ENCODE assay signal across 7 mouse cellular contexts in the genomic region with DNA sequence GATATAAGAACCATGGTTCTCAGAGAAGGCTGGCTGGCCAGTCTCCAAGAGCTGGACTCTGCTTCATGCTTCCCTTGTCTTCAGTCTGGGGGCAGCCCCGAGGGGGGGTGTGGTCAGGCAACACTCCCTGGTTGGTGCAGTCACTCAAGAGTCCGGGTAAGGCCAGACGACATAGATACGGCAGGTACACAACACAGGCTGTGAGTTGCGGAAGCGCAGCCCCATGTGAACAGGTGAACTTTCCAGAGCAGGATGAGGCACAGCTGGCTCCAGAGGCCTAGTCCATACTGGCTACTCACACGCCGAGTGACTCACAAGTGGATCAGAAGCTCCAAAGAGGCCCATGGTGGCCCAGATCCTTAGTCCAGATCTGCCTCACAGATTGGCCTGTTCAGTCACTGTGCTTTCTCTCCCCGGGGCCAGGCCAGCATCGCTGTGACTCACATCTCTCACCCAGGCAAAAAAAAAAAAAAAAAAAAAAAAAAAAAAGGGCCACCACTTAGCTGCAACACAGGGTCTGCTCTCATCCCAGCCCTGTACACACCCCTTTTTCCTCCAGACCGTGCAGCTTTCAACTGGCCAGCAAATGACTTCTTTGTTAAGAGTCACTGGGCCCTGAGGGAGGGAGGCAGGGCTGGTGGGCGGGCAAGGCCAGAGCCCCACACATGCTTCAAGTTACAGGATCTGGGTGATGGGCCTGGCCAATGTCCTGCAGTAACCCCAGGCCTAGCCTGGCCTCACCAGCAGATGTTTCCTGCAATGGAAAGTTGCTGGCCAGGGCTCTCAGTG. TPM values are rescaled to one million over a fixed set of nuclear protein-coding genes. Genes with fewer than 3 reads are reported as not detected.
DNase-seq lines count a peak whose midpoint lies in the region; ATAC-seq and TF ChIP-seq lines count a peak whose summit lies in the region.

No protein-coding gene starts in this region.

- no peak overlapping the region for H3ac ChIP-seq in C2C12 (ENCODE audit: control insufficient read depth, insufficient read length, low read depth)

- DNase-seq in adipocyte (ENCODE audit: low spot score) = peak; percentile 98
- peak; percentile 83 for DNase-seq in embryonic facial prominence, embryonic 14.5 days (ENCODE audit: low spot score)
- DNase-seq in lung, postnatal 0 days (ENCODE audit: low spot score) = peak; percentile 95
- peak; percentile 89 for DNase-seq in stomach, postnatal 0 days (ENCODE audit: low spot score)

- WGBS in embryonic facial prominence, embryonic 14.5 days = 34% methylated on average over 11 of the region's 12 CpGs
- WGBS in heart, embryonic 14.5 days = 51% methylated on average over 12 of the region's 12 CpGs
- 50% methylated on average over 12 of the region's 12 CpGs for WGBS in kidney, embryonic 15.5 days
- 39% methylated on average over 11 of the region's 12 CpGs for WGBS in lung, postnatal 0 days
- whole genome bisulfite sequencing in stomach, postnatal 0 days = 46% methylated on average over 12 of the region's 12 CpGs

- peak overlapping the region; percentile 72 for H3K27ac ChIP-seq in embryonic facial prominence, embryonic 14.5 days (replicated peaks; ENCODE audit: low read depth, low read length)
- H3K27ac ChIP-seq in heart, embryonic 14.5 days (replicated peaks in 1 of 2; ENCODE audit: control insufficient read depth in 1 of 2, insufficient read depth in 1 of 2, low read depth in 2 of 2, low read length in 2 of 2) = peak overlapping the region; percentile 34 to 52
- H3K27ac ChIP-seq in kidney, embryonic 15.5 days = peak overlapping the region; percentile 85
- peak overlapping the region; percentile 69 for H3K27ac ChIP-seq in lung, postnatal 0 days (ENCODE audit: low read length)
- peak overlapping the region; percentile 86 for H3K27ac ChIP-seq in stomach, postnatal 0 days (replicated peaks)

- H3K27me3 ChIP-seq in C2C12 (ENCODE audit: control insufficient read depth, insufficient read depth, insufficient read length) = no peaks in the 10 kb centered on the region
- H3K27me3 ChIP-seq in embryonic facial prominence, embryonic 14.5 days (replicated peaks; ENCODE audit: control insufficient read depth, insufficient read depth, low read length) = no peaks in the 10 kb centered on the region
- no peaks in the 10 kb centered on the region for H3K27me3 ChIP-seq in heart, embryonic 14.5 days (ENCODE audit: control insufficient read depth, insufficient read depth, low read length)
- H3K27me3 ChIP-seq in kidney, embryonic 15.5 days = no peaks in the 10 kb centered on the region
- no peaks in the 10 kb centered on the region for H3K27me3 ChIP-seq in lung, postnatal 0 days (replicated peaks; ENCODE audit: insufficient read depth, low read length)
- no peaks in the 10 kb centered on the region for H3K27me3 ChIP-seq in stomach, postnatal 0 days (ENCODE audit: control insufficient read depth, insufficient read depth, low read length)

- H3K9ac ChIP-seq in embryonic facial prominence, embryonic 14.5 days (ENCODE audit: low read depth, low read length) = 0 out of 2 replicates have a peak overlapping the region, but pooled peaks have one; percentile 30
- H3K9ac ChIP-seq in heart, embryonic 14.5 days (ENCODE audit: low read length) = no peak overlapping the region
- no peak overlapping the region for H3K9ac ChIP-seq in kidney, embryonic 15.5 days
- H3K9ac ChIP-seq in lung, postnatal 0 days (replicated peaks; ENCODE audit: low read depth) = 0 out of 2 replicates have a peak overlapping the region, but pooled peaks have one; percentile 23
- no peak overlapping the region for H3K9ac ChIP-seq in stomach, postnatal 0 days (ENCODE audit: low read length)

- TF ChIP-seq CTCF in C2C12 (IDR thresholded peaks at IDR 0.05; ENCODE audit: control insufficient read depth, insufficient read depth, insufficient read length) = no peak
- no peak for TF ChIP-seq CTCF in lung, postnatal 0 days (IDR thresholded peaks at IDR 0.05)
- TF ChIP-seq CTCF in stomach, postnatal 0 days (IDR thresholded peaks at IDR 0.05; ENCODE audit: low read depth) = no peak

- H3K36me3 ChIP-seq in C2C12 (ENCODE audit: control insufficient read depth, insufficient read depth) = no peaks in the 10 kb centered on the region
- no peaks in the 10 kb centered on the region for H3K36me3 ChIP-seq in embryonic facial prominence, embryonic 14.5 days (ENCODE audit: control insufficient read depth, insufficient read depth, low read length)
- H3K36me3 ChIP-seq in heart, embryonic 14.5 days (ENCODE audit: control insufficient read depth, insufficient read depth, low read length) = peaks cover 5% of the 10 kb centered on the region; the same call in 1 of the 2 replicates
- peaks cover 13% of the 10 kb centered on the region for H3K36me3 ChIP-seq in kidney, embryonic 15.5 days
- no peaks in the 10 kb centered on the region for H3K36me3 ChIP-seq in lung, postnatal 0 days (ENCODE audit: insufficient read depth, low read length)
- H3K36me3 ChIP-seq in stomach, postnatal 0 days (ENCODE audit: control insufficient read depth, insufficient read depth, low read length) = no peaks in the 10 kb centered on the region

- ATAC-seq in embryonic facial prominence, embryonic 14.5 days (ENCODE audit: low read depth) = peak; percentile 88
- peak; percentile 79 for ATAC-seq in heart, embryonic 14.5 days (ENCODE audit: insufficient number of reproducible peaks, insufficient read depth, low FRiP score, low read depth)
- peak; percentile 87 for ATAC-seq in kidney, embryonic 15.5 days (replicated peaks; ENCODE audit: low FRiP score)
- ATAC-seq in lung, postnatal 0 days = peak; percentile 92
- peak; percentile 82 for ATAC-seq in stomach, postnatal 0 days (ENCODE audit: low FRiP score, low TSS enrichment)

- peak; percentile 61; the same call in 1 of the 2 replicates for TF ChIP-seq EP300 in lung, postnatal 0 days (IDR thresholded peaks at IDR 0.05)
- no peak for TF ChIP-seq EP300 in stomach, postnatal 0 days (optimal IDR thresholded peaks at IDR 0.05)

- peaks cover 12% of the 10 kb centered on the region for H3K4me1 ChIP-seq in embryonic facial prominence, embryonic 14.5 days (ENCODE audit: control insufficient read depth, insufficient read depth, low read length)
- peaks cover 31 to 43% of the 10 kb centered on the region in 2 experiments for H3K4me1 ChIP-seq in heart, embryonic 14.5 days (ENCODE audit: control insufficient read depth in 2 of 2, insufficient read depth in 2 of 2, low read length in 2 of 2)
- peaks cover 66% of the 10 kb centered on the region for H3K4me1 ChIP-seq in kidney, embryonic 15.5 days
- peaks cover 16% of the 10 kb centered on the region; the same call in 1 of the 2 replicates for H3K4me1 ChIP-seq in lung, postnatal 0 days (ENCODE audit: insufficient read depth, low read depth, low read length)
- no peaks in the 10 kb centered on the region; the same call in none of the 2 replicates for H3K4me1 ChIP-seq in stomach, postnatal 0 days (replicated peaks; ENCODE audit: control insufficient read depth, insufficient read depth)

- H3K4me2 ChIP-seq in embryonic facial prominence, embryonic 14.5 days (ENCODE audit: low read depth, low read length) = no peak overlapping the region
- 0 out of 2 replicates have a peak overlapping the region, but pooled peaks have one; percentile 2 for H3K4me2 ChIP-seq in heart, embryonic 14.5 days (ENCODE audit: low read length)
- 0 out of 2 replicates have a peak overlapping the region, but pooled peaks have one; percentile 15 for H3K4me2 ChIP-seq in kidney, embryonic 15.5 days
- H3K4me2 ChIP-seq in lung, postnatal 0 days (replicated peaks; ENCODE audit: low read depth, low read length) = peak overlapping the region; percentile 30; the same call in 1 of the 2 replicates
- H3K4me2 ChIP-seq in stomach, postnatal 0 days (replicated peaks; ENCODE audit: low read depth) = peak overlapping the region; percentile 38

- H3K4me3 ChIP-seq in C2C12 (ENCODE audit: insufficient read depth, poor library complexity, severe bottlenecking) = no peak overlapping the region
- no peak overlapping the region for H3K4me3 ChIP-seq in embryonic facial prominence, embryonic 14.5 days (ENCODE audit: low read depth, low read length)
- H3K4me3 ChIP-seq in heart, embryonic 14.5 days (ENCODE audit: control insufficient read depth in 1 of 2, insufficient read depth in 1 of 2, low read depth in 1 of 2, low read length in 2 of 2) = no peak overlapping the region
- no peak overlapping the region for H3K4me3 ChIP-seq in kidney, embryonic 15.5 days (replicated peaks)
- H3K4me3 ChIP-seq in lung, postnatal 0 days (ENCODE audit: low read depth, low read length) = no peak overlapping the region
- 0 out of 2 replicates have a peak overlapping the region, but pooled peaks have one; percentile 12 for H3K4me3 ChIP-seq in stomach, postnatal 0 days (ENCODE audit: low read depth, low read length)

- H3K79me3 ChIP-seq in C2C12 (ENCODE audit: low read depth) = no peaks in the 10 kb centered on the region

- H3K9me3 ChIP-seq in embryonic facial prominence, embryonic 14.5 days (ENCODE audit: control insufficient read depth, low read length) = no peaks in the 10 kb centered on the region
- no peaks in the 10 kb centered on the region for H3K9me3 ChIP-seq in heart, embryonic 14.5 days (ENCODE audit: control insufficient read depth, low read length)
- no peaks in the 10 kb centered on the region for H3K9me3 ChIP-seq in kidney, embryonic 15.5 days (replicated peaks)
- H3K9me3 ChIP-seq in lung, postnatal 0 days (ENCODE audit: low read length) = no peaks in the 10 kb centered on the region
- no peaks in the 10 kb centered on the region for H3K9me3 ChIP-seq in stomach, postnatal 0 days (ENCODE audit: control insufficient read depth, low read length)

- H3K79me2 ChIP-seq in C2C12 (ENCODE audit: control insufficient read depth, insufficient read depth) = no peaks in the 10 kb centered on the region

TF ChIP-seq in C2C12, 6 proteins besides CTCF, POLR2A, EP300 and RAD21:
- no peak for TF ChIP-seq USF1 (IDR thresholded peaks at IDR 0.05; ENCODE audit: low read depth)
- peak; percentile 20 for TF ChIP-seq MYOD1 (IDR thresholded peaks at IDR 0.05; ENCODE audit: control insufficient read depth, insufficient read length, low read depth)

RNA-seq across cellular contexts. Expression of gene Scn3b, which starts 52.1 kb away (rescaled TPM):
- polyA plus RNA-seq in C2C12 (2012; fragmentation: generic; extraction: Trizol) = not detected
- polyA plus RNA-seq in embryonic facial prominence, embryonic 14.5 days (2014; fragmentation: Nextera tagmentation; extraction: Ambion mirVana) = 34.7 and 42.9 TPM in 2 replicates
- 0.65 and 1.5 TPM in 2 replicates for polyA plus RNA-seq in heart, embryonic 14.5 days (2014; fragmentation: Nextera tagmentation; extraction: Ambion mirVana)
- polyA plus RNA-seq in kidney, embryonic 15.5 days (2015; fragmentation: Nextera tagmentation; extraction: Ambion mirVana) = 3.1 and 7.2 TPM in 2 replicates
- 37.6 and 46.9 TPM in 2 replicates for polyA plus RNA-seq in lung, postnatal 0 days (2015; fragmentation: Nextera tagmentation; extraction: Ambion mirVana)
- polyA plus RNA-seq in stomach, postnatal 0 days (2015; fragmentation: Nextera tagmentation; extraction: Ambion mirVana) = 2.0 and 2.9 TPM in 2 replicates

Comparison
In these comparisons a context has a peak if more than half of its experiments do, and no peak if none do; other contexts are left out.
1. H3K9ac ChIP-seq: peak in embryonic facial prominence, embryonic 14.5 days (single experiment) and lung, postnatal 0 days (single experiment); none in heart, embryonic 14.5 days (single experiment), kidney, embryonic 15.5 days (single experiment) and stomach, postnatal 0 days (single experiment).
2. Peak in every context shown above with its lines, with median percentiles within 50 percentile points of each other: DNase-seq, ATAC-seq and H3K27ac ChIP-seq.